Mouse (Mus musculus): ENCODE data around the gene Scn1b. TPM values are rescaled to one million over a fixed set of nuclear protein-coding genes. Genes with fewer than 3 reads are reported as not detected.

Scn1b gene
- total RNA-seq, 2 experiments from 2014 or later: 0.59 TPM; not detected in 1

Other genes with a start within 250 kb of the Scn1b start
- gene Cd22, start 246.7 kb downstream of the Scn1b start, total RNA-seq (2015): 1.9 and 2.7 TPM in 2 replicates
- gene Cd22, start 246.7 kb downstream of the Scn1b start, total RNA-seq (2017): 10.5 and 10.8 TPM in 2 replicates
- 0.87 and 0.89 TPM in 2 replicates for gene Mag, start 212.1 kb downstream of the Scn1b start, total RNA-seq (2015)
- gene Mag, start 212.1 kb downstream of the Scn1b start, total RNA-seq (2017): 0.95 and 1.1 TPM in 2 replicates
- gene Hamp2, start 202.3 kb downstream of the Scn1b start, total RNA-seq (2015): not detected in 2 replicates
- gene Hamp2, start 202.3 kb downstream of the Scn1b start, total RNA-seq (2017): not detected in 2 replicates
- 0.60 TPM in 1 of 2 replicates, not detected in the other for gene Hamp, start 183.0 kb downstream of the Scn1b start, total RNA-seq (2015)
- gene Hamp, start 183.0 kb downstream of the Scn1b start, total RNA-seq (2017): not detected in 2 replicates
- 145 and 150 TPM in 2 replicates for gene Usf2, start 170.2 kb downstream of the Scn1b start, total RNA-seq (2015)
- 193 and 226 TPM in 2 replicates for gene Usf2, start 170.2 kb downstream of the Scn1b start, total RNA-seq (2017)
- gene Lsr, start 153.5 kb downstream of the Scn1b start, total RNA-seq (2015): 4.3 and 7.3 TPM in 2 replicates
- 4.7 and 6.1 TPM in 2 replicates for gene Lsr, start 153.5 kb downstream of the Scn1b start, total RNA-seq (2017)
- 1.4 and 1.9 TPM in 2 replicates for gene Fam187b, start 153.2 kb downstream of the Scn1b start, total RNA-seq (2015)
- 0.51 and 0.77 TPM in 2 replicates for gene Fam187b, start 153.2 kb downstream of the Scn1b start, total RNA-seq (2017)
- 1,077 and 1,092 TPM in 2 replicates for gene Fxyd5, start 84.5 kb downstream of the Scn1b start, total RNA-seq (2015)
- gene Fxyd5, start 84.5 kb downstream of the Scn1b start, total RNA-seq (2017): 807 and 874 TPM in 2 replicates
- gene Fxyd7, start 75.5 kb downstream of the Scn1b start, total RNA-seq (2015): not detected in 2 replicates
- 0.51 TPM in 1 of 2 replicates, not detected in the other for gene Fxyd7, start 75.5 kb downstream of the Scn1b start, total RNA-seq (2017)
- 0.46 TPM in 1 of 2 replicates, not detected in the other for gene Fxyd1, start 69.8 kb downstream of the Scn1b start, total RNA-seq (2015)
- not detected in 2 replicates for gene Fxyd1, start 69.8 kb downstream of the Scn1b start, total RNA-seq (2017)
- 0.13 TPM in 1 of 2 replicates, not detected in the other for gene Lgi4, start 67.7 kb downstream of the Scn1b start, total RNA-seq (2015)
- gene Lgi4, start 67.7 kb downstream of the Scn1b start, total RNA-seq (2017): 0.07 TPM in 1 of 2 replicates, not detected in the other
- gene Fxyd3, start 50.3 kb downstream of the Scn1b start, total RNA-seq (2015): not detected in 2 replicates
- not detected in 2 replicates for gene Fxyd3, start 50.3 kb downstream of the Scn1b start, total RNA-seq (2017)
- gene Hpn, start 11.7 kb downstream of the Scn1b start, total RNA-seq (2015): 1.5 and 2.1 TPM in 2 replicates
- gene Hpn, start 11.7 kb downstream of the Scn1b start, total RNA-seq (2017): 0.33 and 1.7 TPM in 2 replicates
- gene Gramd1a, start 28.9 kb upstream of the Scn1b start, total RNA-seq (2015): 74.2 and 76.0 TPM in 2 replicates
- 34.1 and 35.3 TPM in 2 replicates for gene Gramd1a, start 28.9 kb upstream of the Scn1b start, total RNA-seq (2017)
- not detected in 2 replicates for gene Scgb2b2, start 163.5 kb upstream of the Scn1b start, total RNA-seq (2015)
- gene Scgb2b2, start 163.5 kb upstream of the Scn1b start, total RNA-seq (2017): not detected in 2 replicates
- gene Scgb1b2, start 164.8 kb upstream of the Scn1b start, total RNA-seq (2015): not detected in 2 replicates
- not detected in 2 replicates for gene Scgb1b2, start 164.8 kb upstream of the Scn1b start, total RNA-seq (2017)
- not detected in 2 replicates for gene Scgb2b3, start 235.1 kb upstream of the Scn1b start, total RNA-seq (2015)
- not detected in 2 replicates for gene Scgb2b3, start 235.1 kb upstream of the Scn1b start, total RNA-seq (2017)
- gene Scgb1b3, start 248.6 kb upstream of the Scn1b start, total RNA-seq (2015): not detected in 2 replicates
- gene Scgb1b3, start 248.6 kb upstream of the Scn1b start, total RNA-seq (2017): not detected in 2 replicates

Data from megakaryocyte, adult 5-6 weeks (primary cell).